Mouse (Mus musculus) embryonic fibroblast, embryonic 13.5 days (primary cell): ENCODE measurements around the gene Olfr551.

Experiments
- CTCF ChIP-seq: IDR thresholded peaks from 2 replicates; pipeline ENCODE4 v1.5.1; 2011; ENCODE audit warnings: mild to moderate bottlenecking, control low read depth, low read length, moderate library complexity, borderline replicate concordance; ENCODE audit not compliant: insufficient read depth
- POLR2A ChIP-seq: IDR thresholded peaks from 2 replicates; pipeline ENCODE4 v1.6.1; 2011; ENCODE audit warnings: low read depth, mild to moderate bottlenecking, control low read depth, low read length, moderate library complexity

DNA sequence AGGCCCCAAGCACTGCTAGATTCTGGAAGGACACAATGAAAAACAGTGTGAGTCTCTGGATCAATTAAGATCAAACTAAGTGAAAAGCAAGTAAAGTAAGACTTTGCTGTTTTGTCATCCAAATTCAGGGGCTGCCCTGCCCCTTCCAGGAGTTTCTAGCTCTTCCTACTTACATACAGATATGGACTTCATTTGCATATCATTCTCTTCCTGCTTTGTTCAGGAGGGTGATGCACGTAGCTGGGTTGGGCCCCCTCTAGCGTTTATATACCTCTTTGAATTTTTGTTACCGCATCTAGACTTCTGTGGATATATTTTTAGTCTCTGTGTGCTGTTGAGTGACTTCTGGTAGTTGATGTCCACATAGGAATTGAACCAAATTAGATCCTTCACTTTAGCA lies 50.4 kb downstream of the Olfr551 start:
- TF ChIP-seq CTCF (no peak), POLR2A (no peak)
